Mouse (Mus musculus) kidney, adult 2 months (tissue): ENCODE measurements at regions not wholly inside any gene's neighbourhood (a gene's known extent, or its start where the extent isn't known, plus 50 kb on each side); places are given as distances from the start of the nearest gene placed in this dataset.

Source experiments
- DNase-seq: peaks from one replicate; pipeline ENCODE4 v3.0.0; 2021
- H3K27ac ChIP-seq: fragments of 200-500 bp; 2 replicates; pipeline ENCODE4 v1.5.1; 2012; ENCODE audit warnings: low read depth, low read length, control low read depth, inconsistent platforms; ENCODE audit not compliant: insufficient read depth
- H3K27me3 ChIP-seq: fragments of 200-500 bp; replicated peaks from 2 replicates; pipeline ENCODE4 v1.6.1; 2012; ENCODE audit warnings: mild to moderate bottlenecking, moderate library complexity, low read length, inconsistent platforms; ENCODE audit not compliant: control insufficient read depth, insufficient read depth
- H3K36me3 ChIP-seq: fragments of 200-500 bp; 2 replicates; pipeline ENCODE4 v1.6.1; 2012; ENCODE audit warnings: mild to moderate bottlenecking, moderate library complexity, low read length, inconsistent platforms; ENCODE audit not compliant: control insufficient read depth, insufficient read depth
- H3K4me1 ChIP-seq: fragments of 200-500 bp; 2 replicates; pipeline ENCODE4 v1.6.1; 2011; ENCODE audit warnings: low read length; ENCODE audit not compliant: control insufficient read depth, insufficient read depth
- H3K4me3 ChIP-seq: fragments of 200-500 bp; 2 replicates; pipeline ENCODE4 v1.5.1; 2011; ENCODE audit warnings: mild to moderate bottlenecking, low read depth, low read length, control low read depth; ENCODE audit not compliant: insufficient read depth
- CTCF ChIP-seq: fragments of 200-500 bp; conservative IDR thresholded peaks from 2 replicates; pipeline ENCODE4 v1.5.1; 2011; ENCODE audit warnings: low read depth, mild to moderate bottlenecking, control low read depth, low read length, moderate library complexity, mixed read lengths; ENCODE audit not compliant: insufficient read depth, insufficient read length
- POLR2A ChIP-seq: fragments of 200-500 bp; IDR thresholded peaks from one replicate; pipeline ENCODE4 v1.6.1; 2011; ENCODE audit warnings: low read depth, low read length, control low read depth
- WGBS: fragments of 180-500 bp; shearing (Covaris S2); methylation state at CpG from one replicate; pipeline ENCODE4 v1.1.7; 2018; 5-methylcytosine and 5-hydroxymethylcytosine counted together

GRCm38 (mm10) chr13:6272932-6273331 lies 275.0 kb upstream of the Pitrm1 start:
- no peak overlapping the region for H3K27ac ChIP-seq
- H3K36me3 ChIP-seq, result no peaks in the 10 kb centered on the region
- WGBS, result 69% methylated on average over 1 of the region's 1 CpGs
- TF ChIP-seq CTCF (no peak), POLR2A (no peak)
- H3K4me3 ChIP-seq, result no peak overlapping the region
- no peaks in the 10 kb centered on the region for H3K4me1 ChIP-seq
- no peak for DNase-seq
- H3K27me3 ChIP-seq, result no peaks in the 10 kb centered on the region; the same call in 1 of the 2 replicates

GRCm38 (mm10) chr13:6280073-6280472 lies 267.9 kb upstream of the Pitrm1 start:
- no peaks in the 10 kb centered on the region; the same call in 1 of the 2 replicates for H3K27me3 ChIP-seq
- no peaks in the 10 kb centered on the region for H3K36me3 ChIP-seq
- no peak overlapping the region for H3K27ac ChIP-seq
- no peak for TF ChIP-seq CTCF
- no peak for TF ChIP-seq POLR2A
- no peak for DNase-seq
- H3K4me3 ChIP-seq, result no peak overlapping the region
- 94% methylated on average over 1 of the region's 1 CpGs for WGBS
- H3K4me1 ChIP-seq, result no peaks in the 10 kb centered on the region

- DNase-seq, result no peak
- H3K4me3 ChIP-seq, result no peak overlapping the region
- 74% methylated on average over 6 of the region's 6 CpGs for WGBS
- H3K27ac ChIP-seq, result no peak overlapping the region
- TF ChIP-seq CTCF (no peak), POLR2A (no peak)
- H3K4me1 ChIP-seq, result no peaks in the 10 kb centered on the region
- no peaks in the 10 kb centered on the region for H3K36me3 ChIP-seq
- H3K27me3 ChIP-seq, result no peaks in the 10 kb centered on the region
Measured at GRCm38 (mm10) chr13:6288109-6288508, 259.8 kb upstream of the Pitrm1 start.

- WGBS, result 56% methylated on average over 3 of the region's 3 CpGs
- no peaks in the 10 kb centered on the region for H3K27me3 ChIP-seq
Measured at GRCm38 (mm10) chr13:6292098-6292497, 255.9 kb upstream of the Pitrm1 start.

GRCm38 (mm10) chr13:6305718-6306117 lies 242.2 kb upstream of the Pitrm1 start:
- no peaks in the 10 kb centered on the region for H3K27me3 ChIP-seq
- TF ChIP-seq CTCF (no peak), POLR2A (no peak)

More at GRCm38 (mm10) chr13:6292098-6292497, 255.9 kb upstream of the Pitrm1 start:
- DNase-seq, result peak; percentile 24
- Histone ChIP-seq H3K27ac (no peak overlapping the region), H3K36me3 (no peaks in the 10 kb centered on the region), H3K4me3 (no peak overlapping the region), H3K4me1 (no peaks in the 10 kb centered on the region)
- TF ChIP-seq POLR2A (no peak), CTCF (peak; percentile 42)

GRCm38 (mm10) chr13:6306616-6306988 lies 241.3 kb upstream of the Pitrm1 start:
- H3K27me3 ChIP-seq, result no peaks in the 10 kb centered on the region
- H3K4me3 ChIP-seq, result no peak overlapping the region
- no peak for DNase-seq
- no peak overlapping the region for H3K27ac ChIP-seq
- WGBS, result 77% methylated on average over 4 of the region's 4 CpGs
- no peaks in the 10 kb centered on the region for H3K36me3 ChIP-seq
- TF ChIP-seq CTCF, result no peak
- TF ChIP-seq POLR2A, result no peak
- no peaks in the 10 kb centered on the region for H3K4me1 ChIP-seq

More at GRCm38 (mm10) chr13:6305718-6306117, 242.2 kb upstream of the Pitrm1 start:
- Histone ChIP-seq H3K4me1 (no peaks in the 10 kb centered on the region), H3K27ac (no peak overlapping the region), H3K4me3 (no peak overlapping the region), H3K36me3 (no peaks in the 10 kb centered on the region)
- no peak for DNase-seq

GRCm38 (mm10) chr13:6306989-6307917 lies 240.7 kb upstream of the Pitrm1 start:
- TF ChIP-seq POLR2A (no peak), CTCF (no peak)
- no peaks in the 10 kb centered on the region for H3K36me3 ChIP-seq
- 84% methylated on average over 7 of the region's 7 CpGs for WGBS
- no peak overlapping the region for H3K27ac ChIP-seq
- no peak overlapping the region for H3K4me3 ChIP-seq
- no peak for DNase-seq
- no peaks in the 10 kb centered on the region for H3K4me1 ChIP-seq
- H3K27me3 ChIP-seq, result no peaks in the 10 kb centered on the region
